Mouse (Mus musculus): Measurements from ENCODE around the gene Rnf39. TPM values are rescaled to one million over a fixed set of nuclear protein-coding genes. Genes with fewer than 3 reads are reported as not detected.
"Not testable (repeated sequence)": the region's sequence is repeated elsewhere in the genome, so short reads cannot be mapped to it uniquely, and the experiment has no call there.

Rnf39 gene
- polyA plus RNA-seq, 1 experiment from 2014 or later = 2.2 TPM

DNA sequence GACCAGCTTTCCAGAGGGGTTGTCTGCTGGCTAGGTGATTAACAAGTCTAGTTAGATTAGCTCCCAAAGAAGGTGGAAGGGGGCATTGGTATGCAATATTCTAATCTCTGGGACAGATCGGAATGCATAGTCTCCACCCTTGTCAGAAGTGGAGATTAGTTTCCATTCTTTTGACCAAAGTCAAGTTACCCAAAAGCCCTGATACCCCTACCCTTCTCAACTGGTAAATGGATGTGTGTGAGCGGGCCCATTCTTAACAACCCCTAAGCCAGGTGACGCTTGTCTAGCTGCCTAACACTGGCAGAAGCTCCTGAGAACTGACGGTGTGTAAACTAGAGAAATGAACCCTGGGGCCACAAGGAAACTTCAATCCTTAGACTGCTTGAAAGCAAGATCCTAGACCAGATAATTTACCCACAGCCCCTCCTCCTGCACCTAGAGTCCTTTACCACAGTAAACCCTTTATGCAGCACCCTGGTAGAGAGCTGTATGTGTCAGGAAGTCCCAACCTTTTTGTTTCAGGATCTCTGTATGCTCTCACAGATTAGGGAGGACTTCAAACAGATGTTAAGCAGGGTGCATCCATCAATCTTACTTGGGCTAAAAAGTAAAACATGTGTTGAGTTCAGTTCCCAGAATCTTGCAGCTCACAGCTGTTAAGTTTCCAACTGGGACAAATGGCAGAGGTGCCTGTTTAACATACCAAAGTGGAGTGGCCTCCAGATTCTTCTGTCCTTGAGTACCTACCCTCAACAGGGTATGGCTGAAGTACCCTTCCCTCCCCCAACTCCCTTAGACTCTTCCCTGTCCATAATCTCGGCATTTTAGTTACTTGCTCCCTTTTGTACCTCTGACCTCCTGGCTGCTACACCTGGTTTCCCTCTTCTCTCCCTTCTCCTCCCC lies 39.8 kb downstream of the Rnf39 start:
- Histone ChIP-seq H3K9me3 (ENCODE audit: control insufficient read depth) (no peaks in the 10 kb centered on the region), H3K4me2 (replicated peaks; ENCODE audit: low read depth) (peak overlapping the region; percentile 61; the same call in 1 of the 2 replicates), H3K36me3 (ENCODE audit: control insufficient read depth, insufficient read depth) (no peaks in the 10 kb centered on the region), H3K27me3 (replicated peaks; ENCODE audit: control insufficient read depth, insufficient read depth, low read length) (peaks cover 7% of the 10 kb centered on the region; the same call in 1 of the 2 replicates), H3K9ac (ENCODE audit: low read depth, low read length) (no peak overlapping the region), H3K4me1 (replicated peaks; ENCODE audit: control insufficient read depth, insufficient read depth, low read length) (no peaks in the 10 kb centered on the region), H3K27ac (ENCODE audit: low read depth, low read length) (no peak overlapping the region), H3K4me3 (ENCODE audit: low read depth, low read length) (no peak overlapping the region)
- no peak for ATAC-seq
- WGBS = 29% methylated on average over 5 of the region's 5 CpGs
- TF ChIP-seq CTCF (IDR thresholded peaks at IDR 0.05; ENCODE audit: low read depth) = no peak

DNA sequence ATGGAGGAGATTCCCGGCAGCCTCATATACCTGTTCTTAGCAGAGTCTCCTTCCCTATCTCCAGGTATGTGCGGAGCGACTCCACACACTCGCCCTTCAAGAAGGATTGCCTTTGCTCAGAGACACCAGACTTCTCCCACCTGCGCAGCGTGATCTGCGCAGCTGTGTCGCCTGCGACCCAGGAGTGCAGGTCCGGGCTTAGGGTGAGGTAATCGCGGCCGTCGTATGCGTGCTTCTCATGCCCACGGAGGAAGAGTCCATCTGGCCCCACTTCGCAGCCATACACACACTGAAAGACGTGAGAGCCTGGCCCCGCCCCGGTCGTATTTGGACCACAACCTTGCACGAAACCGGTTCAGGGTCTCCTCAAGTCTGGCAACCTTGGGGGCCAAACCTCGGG lies 45.8 kb downstream of the Rnf39 start:
- no peak for TF ChIP-seq CTCF (IDR thresholded peaks at IDR 0.05; ENCODE audit: low read depth)
- H3K9me3 ChIP-seq (ENCODE audit: control insufficient read depth) = no peaks in the 10 kb centered on the region
- ATAC-seq = no peak

GRCm38 (mm10) chr17:36989437-36989836 lies 46.7 kb downstream of the Rnf39 start, which contains the start of gene H2-M5:
Gene H2-M5, minus strand, starts transcription at chr17:36989537.
- H3K9ac ChIP-seq (ENCODE audit: low read depth, low read length) = no peak within 1 kb of the TSS
- TF ChIP-seq CTCF (IDR thresholded peaks at IDR 0.05; ENCODE audit: low read depth) = no peak
- ATAC-seq = no peak
- peak within 1 kb of the TSS; percentile 20 for H3K4me3 ChIP-seq (ENCODE audit: low read depth, low read length)
- no peaks in the 10 kb centered on the region for H3K9me3 ChIP-seq (ENCODE audit: control insufficient read depth)
- 33% methylated on average over 5 of the region's 5 CpGs for WGBS
- no peak within 1 kb of the TSS for H3K27ac ChIP-seq (ENCODE audit: low read depth, low read length)
- peaks cover 25% of the 10 kb centered on the region; the same call in 1 of the 2 replicates for H3K27me3 ChIP-seq (replicated peaks; ENCODE audit: control insufficient read depth, insufficient read depth, low read length)
- H3K4me1 ChIP-seq (replicated peaks; ENCODE audit: control insufficient read depth, insufficient read depth, low read length) = no peaks in the 10 kb centered on the region
- H3K4me2 ChIP-seq (replicated peaks; ENCODE audit: low read depth) = peak within 1 kb of the TSS; percentile 49
- H3K36me3 ChIP-seq (ENCODE audit: control insufficient read depth, insufficient read depth) = no peaks in the 10 kb centered on the region

More for the DNA sequence above, 45.8 kb downstream of the Rnf39 start:
- no peaks in the 10 kb centered on the region for H3K36me3 ChIP-seq (ENCODE audit: control insufficient read depth, insufficient read depth)
- 10% methylated on average over 24 of the region's 24 CpGs for WGBS
- no peak overlapping the region for H3K27ac ChIP-seq (ENCODE audit: low read depth, low read length)
- peaks cover 25% of the 10 kb centered on the region; the same call in 1 of the 2 replicates for H3K27me3 ChIP-seq (replicated peaks; ENCODE audit: control insufficient read depth, insufficient read depth, low read length)
- H3K4me3 ChIP-seq (ENCODE audit: low read depth, low read length) = peak overlapping the region; percentile 20
- H3K4me1 ChIP-seq (replicated peaks; ENCODE audit: control insufficient read depth, insufficient read depth, low read length) = no peaks in the 10 kb centered on the region
- no peak overlapping the region for H3K9ac ChIP-seq (ENCODE audit: low read depth, low read length)
- peak overlapping the region; percentile 49 for H3K4me2 ChIP-seq (replicated peaks; ENCODE audit: low read depth)

DNA sequence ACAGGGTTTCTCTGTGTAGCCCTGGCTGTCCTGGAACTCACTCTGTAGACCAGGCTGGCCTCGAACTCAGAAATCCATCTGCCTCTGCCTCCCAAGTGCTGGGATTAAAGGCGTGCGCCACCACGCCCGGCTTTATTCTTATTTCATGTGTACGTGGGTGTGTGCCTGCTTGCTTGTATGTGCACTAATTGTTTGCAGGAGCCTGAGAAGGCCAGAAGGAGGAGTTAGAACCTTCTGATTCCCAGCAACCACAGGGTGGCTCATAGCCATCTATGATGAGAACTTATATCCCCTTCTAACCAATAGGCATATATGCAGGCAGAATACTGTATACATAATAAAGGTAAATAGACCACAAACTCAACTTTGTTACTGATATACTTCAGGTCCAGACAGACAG lies 47.9 kb downstream of the Rnf39 start:
- H3K4me1 ChIP-seq (replicated peaks; ENCODE audit: control insufficient read depth, insufficient read depth, low read length); H3K4me3 ChIP-seq (ENCODE audit: low read depth, low read length); H3K4me2 ChIP-seq (replicated peaks; ENCODE audit: low read depth); H3K36me3 ChIP-seq (ENCODE audit: control insufficient read depth, insufficient read depth); H3K27ac ChIP-seq (ENCODE audit: low read depth, low read length); H3K9me3 ChIP-seq (ENCODE audit: control insufficient read depth); H3K9ac ChIP-seq (ENCODE audit: low read depth, low read length); ATAC-seq: not testable (repeated sequence)
- H3K27me3 ChIP-seq (replicated peaks; ENCODE audit: control insufficient read depth, insufficient read depth, low read length) = peaks cover 25% of the 10 kb centered on the region; the same call in 1 of the 2 replicates
- WGBS = 92% methylated on average over 6 of the region's 6 CpGs

DNA sequence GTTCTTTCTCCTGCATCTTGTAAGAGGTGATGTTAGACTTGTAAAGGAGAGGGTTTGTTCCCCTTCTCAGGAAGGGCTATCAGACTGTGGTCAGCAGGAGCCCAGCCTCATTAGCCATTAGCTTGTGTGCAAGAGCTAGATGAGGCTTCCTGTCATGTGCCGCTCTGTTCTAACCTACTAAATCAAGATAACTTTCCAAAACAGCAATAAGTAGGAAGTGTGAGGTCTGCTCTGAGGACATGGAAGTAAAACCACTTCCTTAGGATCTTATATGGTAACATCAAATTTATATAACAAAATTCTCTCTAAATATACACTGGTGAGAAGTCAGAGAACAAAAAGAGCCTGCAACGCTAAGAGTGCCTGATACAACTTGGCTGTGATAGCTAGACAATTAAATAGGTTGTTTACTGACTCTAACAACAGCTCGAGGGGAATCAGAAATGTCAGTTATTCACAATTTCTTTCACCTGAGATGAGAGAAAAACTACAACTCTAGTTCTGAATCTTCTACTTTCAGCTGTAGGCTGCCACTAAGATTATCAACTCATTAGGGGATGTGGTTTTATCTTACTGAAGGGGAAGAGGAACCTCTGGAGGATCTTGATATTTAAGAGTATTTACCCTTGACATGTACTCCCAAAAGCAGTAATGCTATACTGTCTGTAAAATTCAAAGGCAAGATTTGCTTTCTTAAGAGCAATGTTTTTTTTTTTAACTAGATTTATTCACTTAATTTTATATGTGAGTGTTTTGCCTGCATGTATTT lies 49.8 kb downstream of the Rnf39 start:
- no peak for TF ChIP-seq CTCF (IDR thresholded peaks at IDR 0.05; ENCODE audit: low read depth)
- 66% methylated on average over 3 of the region's 3 CpGs for WGBS

DNA sequence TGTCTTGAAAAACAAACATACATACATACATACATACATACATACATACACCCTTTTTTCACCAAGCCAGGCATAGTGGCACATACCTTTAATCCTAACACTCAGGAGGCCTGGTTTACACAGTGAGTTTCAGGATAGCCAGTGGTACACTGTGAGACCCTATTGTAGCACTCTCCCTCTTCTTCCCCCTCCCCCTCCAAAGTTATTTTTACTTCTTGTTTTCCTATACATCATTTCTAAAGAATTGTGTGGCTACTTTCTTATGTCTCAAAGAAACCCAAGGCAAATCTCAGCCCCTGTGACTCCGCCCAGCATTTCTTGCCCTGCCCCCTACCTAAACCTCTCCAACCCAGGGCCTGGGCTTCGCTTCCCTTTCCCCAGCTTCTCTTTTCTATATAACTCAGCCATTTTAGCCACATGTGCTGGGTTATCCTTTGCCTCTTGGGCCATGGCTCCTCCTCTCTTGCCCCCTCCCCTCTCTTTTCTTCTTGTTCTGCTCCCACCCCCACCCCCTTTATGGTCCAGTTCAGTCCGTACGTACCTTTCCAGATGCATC lies 51.1 kb downstream of the Rnf39 start:
- TF ChIP-seq CTCF (IDR thresholded peaks at IDR 0.05; ENCODE audit: low read depth) = no peak
- Histone ChIP-seq H3K9me3 (ENCODE audit: control insufficient read depth) (no peaks in the 10 kb centered on the region), H3K36me3 (ENCODE audit: control insufficient read depth, insufficient read depth) (no peaks in the 10 kb centered on the region), H3K27me3 (replicated peaks; ENCODE audit: control insufficient read depth, insufficient read depth, low read length) (peaks cover 5% of the 10 kb centered on the region; the same call in 1 of the 2 replicates), H3K4me1 (replicated peaks; ENCODE audit: control insufficient read depth, insufficient read depth, low read length) (no peaks in the 10 kb centered on the region), H3K4me2 (replicated peaks; ENCODE audit: low read depth) (no peak overlapping the region), H3K27ac (ENCODE audit: low read depth, low read length) (no peak overlapping the region), H3K9ac (ENCODE audit: low read depth, low read length) (no peak overlapping the region), H3K4me3 (ENCODE audit: low read depth, low read length) (no peak overlapping the region)
- WGBS = 89% methylated on average over 4 of the region's 4 CpGs
- ATAC-seq = no peak

More for the DNA sequence above, 49.8 kb downstream of the Rnf39 start:
- ATAC-seq = no peak
- Histone ChIP-seq H3K4me3 (ENCODE audit: low read depth, low read length) (no peak overlapping the region), H3K9ac (ENCODE audit: low read depth, low read length) (no peak overlapping the region), H3K4me2 (replicated peaks; ENCODE audit: low read depth) (no peak overlapping the region), H3K4me1 (replicated peaks; ENCODE audit: control insufficient read depth, insufficient read depth, low read length) (no peaks in the 10 kb centered on the region), H3K27ac (ENCODE audit: low read depth, low read length) (no peak overlapping the region), H3K36me3 (ENCODE audit: control insufficient read depth, insufficient read depth) (no peaks in the 10 kb centered on the region), H3K27me3 (replicated peaks; ENCODE audit: control insufficient read depth, insufficient read depth, low read length) (peaks cover 18% of the 10 kb centered on the region; the same call in 1 of the 2 replicates), H3K9me3 (ENCODE audit: control insufficient read depth) (no peaks in the 10 kb centered on the region)

Measured in intestine, postnatal 0 days (tissue).